Mouse (Mus musculus): ENCODE data around the gene Zfr2. TPM values are rescaled to one million over a fixed set of nuclear protein-coding genes. Genes with fewer than 3 reads are reported as not detected.

The Zfr2 gene
- total and polyA plus RNA-seq, 3 experiments, result 0.81 to 1.4 TPM; not detected in 1

- TF ChIP-seq NRF1 (IDR thresholded peaks at IDR 0.05; ENCODE audit: insufficient read depth, low read depth, low read length, poor library complexity, severe bottlenecking), result peak; percentile 81
- TF ChIP-seq MYC (IDR thresholded peaks at IDR 0.05; ENCODE audit: low read depth, low read length), result peak; percentile 67; the same call in 1 of the 2 replicates
- peak; percentile 88 for TF ChIP-seq ELF1 (IDR thresholded peaks at IDR 0.05; ENCODE audit: low read depth, low read length)
- TF ChIP-seq JUND (IDR thresholded peaks at IDR 0.05; ENCODE audit: low read depth, low read length), result no peak
- no peak for TF ChIP-seq GATA1 (IDR thresholded peaks at IDR 0.05; ENCODE audit: low read depth, low read length)
- no peak for TF ChIP-seq POLR2AphosphoS5 (IDR thresholded peaks at IDR 0.05; ENCODE audit: borderline replicate concordance, low read depth, low read length)
- TF ChIP-seq CTCF (IDR thresholded peaks at IDR 0.05 in 2 of 3, conservative IDR thresholded peaks at IDR 0.05 in 1 of 3; ENCODE audit: control insufficient read depth in 1 of 3, insufficient read depth in 1 of 3, low read depth in 2 of 3, low read length in 3 of 3, poor library complexity in 1 of 3, severe bottlenecking in 1 of 3), result no peak
- no peak for TF ChIP-seq TBP (IDR thresholded peaks at IDR 0.05; ENCODE audit: low read depth, low read length)
- TF ChIP-seq SMC3 (IDR thresholded peaks at IDR 0.05; ENCODE audit: low read depth, low read length), result no peak
- no peak for TF ChIP-seq UBTF (IDR thresholded peaks at IDR 0.05; ENCODE audit: borderline replicate concordance, insufficient read depth, low read depth, low read length)
- TF ChIP-seq MAFK (IDR thresholded peaks at IDR 0.05; ENCODE audit: borderline replicate concordance, low read depth, low read length), result no peak
- no peak for TF ChIP-seq BHLHE40 (IDR thresholded peaks at IDR 0.05; ENCODE audit: borderline replicate concordance, low read depth, low read length)
- TF ChIP-seq EP300 (IDR thresholded peaks at IDR 0.05; ENCODE audit: low read depth in 1 of 2, low read length in 2 of 2), result no peak
- TF ChIP-seq ZC3H11A (IDR thresholded peaks at IDR 0.05; ENCODE audit: low read depth, low read length), result no peak
- peak; percentile 85 for TF ChIP-seq NELFE (IDR thresholded peaks at IDR 0.05; ENCODE audit: low read depth, low read length)
These were observed 40.5 kb upstream of the Zfr2 start (continued) for GRCm38 (mm10) chr10:81192270-81192967.

GRCm38 (mm10) chr10:81192968-81193501 lies 39.9 kb upstream of the Zfr2 start:
- no peak for DNase-seq (ENCODE audit: low read depth, low spot score)
- Histone ChIP-seq H3K27ac (ENCODE audit: control insufficient read depth, low read depth, low read length) (peak overlapping the region; percentile 14), H3K4me1 (ENCODE audit: control insufficient read depth in 1 of 2, insufficient read depth in 2 of 2, low read length in 2 of 2) (peaks cover 0 to 14% of the 10 kb centered on the region in 2 experiments; a peak in 2 of 4 replicates)

More at GRCm38 (mm10) chr10:81192968-81193501, 39.9 kb upstream of the Zfr2 start:
- Histone ChIP-seq H3K36me3 (ENCODE audit: control insufficient read depth in 1 of 2, insufficient read depth in 2 of 2, low read length in 2 of 2) (no peaks in the 10 kb centered on the region), H3K4me3 (ENCODE audit: control insufficient read depth in 1 of 2, insufficient read depth in 1 of 2, low read depth in 2 of 2, low read length in 2 of 2) (peak overlapping the region; percentile 40 to 43), H3K27me3 (ENCODE audit: control insufficient read depth in 1 of 2, insufficient read depth in 2 of 2, low read length in 2 of 2) (no peaks in the 10 kb centered on the region), H3K9me3 (replicated peaks; ENCODE audit: insufficient read depth, low read length) (no peaks in the 10 kb centered on the region), H3K79me2 (ENCODE audit: control insufficient read depth, insufficient read depth, low read length, poor library complexity) (peaks cover 3% of the 10 kb centered on the region; the same call in 1 of the 2 replicates), H3K9ac (ENCODE audit: control insufficient read depth, low read depth, low read length, poor library complexity, severe bottlenecking) (peak overlapping the region; percentile 59)
- TF ChIP-seq POLR2AphosphoS2 (IDR thresholded peaks at IDR 0.05; ENCODE audit: low read length), result peak; percentile 79
- TF ChIP-seq TBP (IDR thresholded peaks at IDR 0.05; ENCODE audit: low read depth, low read length), result no peak
- no peak for TF ChIP-seq POLR2A (IDR thresholded peaks at IDR 0.05; ENCODE audit: control insufficient read depth in 1 of 2, insufficient read depth in 1 of 2, low read depth in 1 of 2, low read length in 2 of 2, poor library complexity in 1 of 2)
- TF ChIP-seq MYC (IDR thresholded peaks at IDR 0.05; ENCODE audit: low read depth, low read length), result no peak
- TF ChIP-seq CHD1 (IDR thresholded peaks at IDR 0.05; ENCODE audit: low read depth, low read length), result no peak
- no peak for TF ChIP-seq HCFC1 (IDR thresholded peaks at IDR 0.05; ENCODE audit: low read depth, low read length)
- no peak for TF ChIP-seq GABPA (IDR thresholded peaks at IDR 0.05; ENCODE audit: low read depth, low read length)
- TF ChIP-seq ZMIZ1 (IDR thresholded peaks at IDR 0.05; ENCODE audit: low read depth, low read length), result peak; percentile 2; the same call in 1 of the 2 replicates
- no peak for TF ChIP-seq ETS1 (IDR thresholded peaks at IDR 0.05; ENCODE audit: low read depth, low read length)

Data from MEL (cell line).